Mouse (Mus musculus): ENCODE results near the gene Smarca4. TPM values are rescaled to one million over a fixed set of nuclear protein-coding genes. Genes with fewer than 3 reads are reported as not detected.

Smarca4 gene
- polyA plus RNA-seq, 1 experiment from 2014 or later = 171 TPM

DNA sequence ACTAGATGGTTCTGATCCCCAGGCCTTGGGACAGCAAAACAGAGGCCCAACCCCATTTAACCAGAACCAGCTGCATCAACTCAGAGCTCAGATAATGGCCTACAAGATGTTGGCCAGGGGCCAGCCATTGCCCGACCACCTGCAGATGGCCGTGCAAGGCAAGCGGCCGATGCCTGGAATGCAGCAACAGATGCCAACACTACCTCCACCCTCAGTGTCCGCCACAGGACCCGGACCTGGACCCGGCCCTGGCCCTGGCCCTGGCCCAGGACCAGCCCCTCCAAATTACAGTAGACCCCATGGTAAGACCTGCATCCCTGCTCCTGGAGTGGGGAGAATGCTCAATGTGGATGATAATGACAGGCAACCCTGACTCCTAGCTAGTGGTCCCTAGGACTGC lies 19.7 kb downstream of the Smarca4 start:
- DNase-seq (ENCODE audit: low spot score) = no peak
- 92% methylated on average over 7 of the region's 7 CpGs for WGBS
- Histone ChIP-seq H3K36me3 (peaks cover 97% of the 10 kb centered on the region), H3K27me3 (ENCODE audit: low read depth, poor library complexity, severe bottlenecking) (no peaks in the 10 kb centered on the region), H3K27ac (no peak overlapping the region), H3K9me3 (replicated peaks) (no peaks in the 10 kb centered on the region), H3K4me1 (no peaks in the 10 kb centered on the region), H3K4me3 (no peak overlapping the region)

DNA sequence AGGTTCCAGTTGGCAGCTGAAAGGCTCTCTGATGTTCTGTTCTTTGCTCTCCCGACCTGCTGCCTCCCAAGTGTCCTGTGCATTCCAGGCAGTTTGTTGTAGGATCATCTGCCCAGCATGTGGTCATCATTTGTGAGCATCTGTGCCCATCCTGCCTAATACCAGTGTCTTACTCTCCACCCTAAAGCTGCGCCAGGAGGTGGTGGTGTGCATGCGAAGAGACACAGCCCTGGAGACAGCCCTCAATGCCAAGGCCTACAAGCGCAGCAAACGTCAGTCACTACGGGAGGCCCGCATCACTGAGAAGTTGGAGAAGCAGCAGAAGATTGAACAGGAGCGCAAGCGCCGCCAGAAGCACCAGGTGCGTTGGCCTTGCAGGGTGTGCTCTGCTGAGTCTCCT lies 23.1 kb downstream of the Smarca4 start:
- DNase-seq (ENCODE audit: low spot score) = no peak
- H3K27me3 ChIP-seq (ENCODE audit: low read depth, poor library complexity, severe bottlenecking) = no peaks in the 10 kb centered on the region
- no peak overlapping the region for H3K4me3 ChIP-seq
- H3K27ac ChIP-seq = no peak overlapping the region
- H3K36me3 ChIP-seq = peaks cover 100% of the 10 kb centered on the region
- no peaks in the 10 kb centered on the region for H3K9me3 ChIP-seq (replicated peaks)
- WGBS = 96% methylated on average over 11 of the region's 11 CpGs
- H3K4me1 ChIP-seq = no peaks in the 10 kb centered on the region

DNA sequence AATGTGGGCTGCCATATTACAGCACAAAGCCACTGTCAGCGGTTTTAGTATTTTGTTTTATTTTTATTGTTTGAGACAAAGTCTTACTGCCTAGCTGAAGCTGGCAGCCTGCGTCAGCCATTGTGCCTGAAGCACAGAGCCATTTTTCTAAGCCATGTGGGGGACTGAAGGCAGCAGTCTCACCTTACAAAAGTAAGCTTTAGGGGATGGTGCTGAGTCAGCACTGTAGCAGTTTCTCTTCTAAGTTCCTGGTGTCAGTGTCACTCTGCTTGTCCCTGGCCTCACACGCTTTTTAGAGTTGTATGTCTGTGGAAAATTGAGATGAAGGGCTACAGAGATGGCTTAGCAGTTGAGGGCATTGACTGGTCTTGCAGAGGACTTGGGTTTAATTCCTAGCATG lies 30.4 kb downstream of the Smarca4 start:
- Histone ChIP-seq H3K27ac (no peak overlapping the region), H3K9me3 (replicated peaks) (no peaks in the 10 kb centered on the region), H3K4me3 (no peak overlapping the region), H3K27me3 (ENCODE audit: low read depth, poor library complexity, severe bottlenecking) (no peaks in the 10 kb centered on the region), H3K36me3 (peaks cover 98% of the 10 kb centered on the region), H3K4me1 (no peaks in the 10 kb centered on the region)
- WGBS = 94% methylated on average over 3 of the region's 3 CpGs
- no peak for DNase-seq (ENCODE audit: low spot score)

DNA sequence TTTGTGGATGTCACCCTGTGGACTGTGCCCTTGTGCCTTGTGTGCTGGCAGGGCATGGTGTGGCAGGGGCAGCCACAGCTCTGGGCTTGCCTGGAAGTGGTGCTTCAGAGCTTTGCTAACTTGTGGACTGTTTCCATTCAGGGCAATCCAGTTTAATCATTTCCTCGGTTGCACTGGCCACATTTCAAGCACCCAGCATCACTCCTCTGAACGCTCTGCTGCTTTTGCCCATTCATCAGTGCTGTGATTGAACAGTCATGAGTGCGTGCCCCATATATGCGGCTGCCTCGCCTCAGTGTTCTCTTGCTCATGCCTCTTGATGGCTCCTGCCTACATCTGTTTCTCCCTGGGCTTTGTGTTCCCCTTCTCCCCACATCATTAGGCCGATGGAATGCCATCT lies 31.8 kb downstream of the Smarca4 start:
- peaks cover 98% of the 10 kb centered on the region for H3K36me3 ChIP-seq
- no peak overlapping the region for H3K27ac ChIP-seq
- no peak overlapping the region for H3K4me3 ChIP-seq
- H3K4me1 ChIP-seq = no peaks in the 10 kb centered on the region
- 95% methylated on average over 6 of the region's 6 CpGs for WGBS
- no peak for DNase-seq (ENCODE audit: low spot score)
- no peaks in the 10 kb centered on the region for H3K27me3 ChIP-seq (ENCODE audit: low read depth, poor library complexity, severe bottlenecking)
- H3K9me3 ChIP-seq (replicated peaks) = no peaks in the 10 kb centered on the region

DNA sequence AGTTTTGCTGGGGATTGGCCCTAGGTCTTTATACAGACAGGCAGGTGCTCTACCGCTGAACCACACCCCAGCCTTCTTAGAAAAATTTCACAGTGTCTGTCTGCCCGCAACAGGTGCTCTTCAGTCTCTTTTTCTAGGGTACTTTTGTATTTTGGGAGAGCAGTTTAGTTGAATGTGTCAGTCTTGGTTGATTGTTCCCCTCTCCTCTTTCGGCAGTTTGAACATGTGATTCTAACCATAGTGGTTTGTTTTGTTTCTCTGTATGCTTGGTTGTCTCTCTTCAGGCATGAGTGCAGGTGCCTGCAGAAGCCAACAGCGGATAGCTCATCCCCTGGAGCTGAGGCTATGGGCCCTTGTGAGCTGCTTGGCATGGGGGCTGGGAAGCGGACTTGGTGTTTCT lies 36.3 kb downstream of the Smarca4 start:
- no peaks in the 10 kb centered on the region for H3K4me1 ChIP-seq
- H3K4me3 ChIP-seq = no peak overlapping the region
- H3K27ac ChIP-seq = no peak overlapping the region
- over 99% methylated on average over 5 of the region's 5 CpGs for WGBS
- H3K27me3 ChIP-seq (ENCODE audit: low read depth, poor library complexity, severe bottlenecking) = no peaks in the 10 kb centered on the region
- no peak for DNase-seq (ENCODE audit: low spot score)
- no peaks in the 10 kb centered on the region for H3K9me3 ChIP-seq (replicated peaks)
- peaks cover 99% of the 10 kb centered on the region for H3K36me3 ChIP-seq

DNA sequence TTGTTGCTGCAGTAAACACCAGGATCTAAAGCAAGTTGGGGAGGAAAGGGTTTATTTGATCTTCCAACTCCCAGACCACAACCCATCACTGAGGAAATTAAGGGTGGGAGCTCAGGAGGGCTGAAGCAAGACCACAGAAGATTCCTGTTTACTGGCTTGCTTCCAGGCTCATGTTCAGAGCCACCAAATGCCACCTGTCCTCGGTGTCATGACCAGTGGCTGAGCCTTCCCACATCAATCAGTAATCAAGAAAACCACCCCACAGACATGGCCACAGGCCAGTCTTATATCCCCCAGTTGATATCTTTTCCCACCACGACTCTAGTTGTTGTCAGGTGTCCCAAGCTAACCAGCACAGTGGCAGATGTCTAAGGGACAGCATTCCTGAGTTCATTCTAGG lies 37.3 kb downstream of the Smarca4 start:
- Histone ChIP-seq H3K27me3 (ENCODE audit: low read depth, poor library complexity, severe bottlenecking) (no peaks in the 10 kb centered on the region), H3K4me1 (no peaks in the 10 kb centered on the region), H3K36me3 (peaks cover 99% of the 10 kb centered on the region), H3K27ac (no peak overlapping the region), H3K9me3 (replicated peaks) (no peaks in the 10 kb centered on the region), H3K4me3 (no peak overlapping the region)
- no peak for DNase-seq (ENCODE audit: low spot score)
- 92% methylated on average over 2 of the region's 2 CpGs for WGBS

DNA sequence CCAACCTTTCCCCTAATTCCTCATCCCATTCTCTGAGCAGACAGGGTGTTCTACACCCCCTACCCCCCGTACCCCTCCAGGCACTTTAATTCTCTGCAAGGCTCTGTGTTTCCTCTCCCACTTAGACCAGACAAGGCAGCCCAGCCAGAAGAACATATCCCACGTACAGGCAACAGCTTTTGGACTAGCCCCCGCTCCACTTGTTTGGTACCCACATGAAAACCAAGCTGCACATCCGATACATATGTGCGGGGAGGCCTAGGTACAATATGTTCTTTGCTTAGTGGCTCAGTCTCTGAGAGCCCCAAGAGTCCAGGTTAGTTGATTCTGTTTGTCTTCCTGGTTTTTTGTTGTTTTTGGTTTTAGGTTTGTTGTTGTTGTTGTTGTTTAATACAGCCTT lies 46.1 kb downstream of the Smarca4 start:
- H3K4me1 ChIP-seq = no peaks in the 10 kb centered on the region
- H3K4me3 ChIP-seq = no peak overlapping the region
- peaks cover 100% of the 10 kb centered on the region for H3K36me3 ChIP-seq
- H3K9me3 ChIP-seq (replicated peaks) = no peaks in the 10 kb centered on the region
- H3K27me3 ChIP-seq (ENCODE audit: low read depth, poor library complexity, severe bottlenecking) = no peaks in the 10 kb centered on the region
- DNase-seq (ENCODE audit: low spot score) = no peak
- 94% methylated on average over 5 of the region's 5 CpGs for WGBS
- no peak overlapping the region for H3K27ac ChIP-seq

DNA sequence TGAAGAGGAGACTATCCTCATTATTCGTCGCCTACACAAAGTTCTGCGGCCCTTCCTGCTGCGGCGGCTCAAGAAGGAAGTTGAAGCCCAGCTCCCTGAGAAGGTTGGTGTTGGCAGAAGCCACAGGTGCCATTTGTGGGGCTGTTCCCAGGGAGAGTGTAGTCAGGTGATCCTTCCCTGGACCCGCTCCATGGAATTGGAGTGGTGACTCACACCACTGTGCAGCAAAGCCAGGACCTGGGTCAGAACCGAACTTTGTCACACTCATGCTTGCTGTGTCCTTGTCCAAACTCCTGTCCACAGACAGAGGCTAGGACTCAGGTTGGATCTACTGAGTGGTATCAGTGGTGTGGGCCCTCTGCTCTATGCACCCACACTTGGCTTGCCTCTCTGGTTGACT lies 53.0 kb downstream of the Smarca4 start:
- H3K36me3 ChIP-seq = peaks cover 100% of the 10 kb centered on the region
- no peaks in the 10 kb centered on the region for H3K4me1 ChIP-seq
- no peak overlapping the region for H3K4me3 ChIP-seq
- WGBS = 95% methylated on average over 7 of the region's 7 CpGs
- DNase-seq (ENCODE audit: low spot score) = no peak
- no peaks in the 10 kb centered on the region for H3K27me3 ChIP-seq (ENCODE audit: low read depth, poor library complexity, severe bottlenecking)
- H3K9me3 ChIP-seq (replicated peaks) = no peaks in the 10 kb centered on the region
- H3K27ac ChIP-seq = no peak overlapping the region

DNA sequence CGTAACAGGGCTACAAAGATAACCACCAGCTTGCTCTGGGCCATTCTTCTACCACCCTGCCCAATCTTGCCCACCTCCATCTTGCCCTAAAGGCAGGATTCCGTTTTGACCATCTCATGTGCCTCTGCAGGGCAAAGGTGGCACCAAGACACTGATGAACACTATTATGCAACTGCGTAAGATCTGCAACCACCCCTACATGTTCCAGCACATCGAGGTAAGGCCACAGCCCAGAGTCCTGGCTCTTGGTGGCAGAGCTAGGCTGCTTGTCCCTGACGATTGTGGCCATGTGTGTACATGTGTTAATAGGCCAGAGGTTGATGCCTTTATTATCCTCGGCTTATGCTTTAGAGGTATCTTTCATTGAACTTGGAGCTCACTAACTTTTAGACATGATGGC lies 54.4 kb downstream of the Smarca4 start:
- no peaks in the 10 kb centered on the region for H3K27me3 ChIP-seq (ENCODE audit: low read depth, poor library complexity, severe bottlenecking)
- no peak overlapping the region for H3K4me3 ChIP-seq
- WGBS = 95% methylated on average over 6 of the region's 6 CpGs
- DNase-seq (ENCODE audit: low spot score) = no peak
- no peaks in the 10 kb centered on the region for H3K9me3 ChIP-seq (replicated peaks)
- H3K36me3 ChIP-seq = peaks cover 100% of the 10 kb centered on the region
- no peak overlapping the region for H3K27ac ChIP-seq
- no peaks in the 10 kb centered on the region for H3K4me1 ChIP-seq

DNA sequence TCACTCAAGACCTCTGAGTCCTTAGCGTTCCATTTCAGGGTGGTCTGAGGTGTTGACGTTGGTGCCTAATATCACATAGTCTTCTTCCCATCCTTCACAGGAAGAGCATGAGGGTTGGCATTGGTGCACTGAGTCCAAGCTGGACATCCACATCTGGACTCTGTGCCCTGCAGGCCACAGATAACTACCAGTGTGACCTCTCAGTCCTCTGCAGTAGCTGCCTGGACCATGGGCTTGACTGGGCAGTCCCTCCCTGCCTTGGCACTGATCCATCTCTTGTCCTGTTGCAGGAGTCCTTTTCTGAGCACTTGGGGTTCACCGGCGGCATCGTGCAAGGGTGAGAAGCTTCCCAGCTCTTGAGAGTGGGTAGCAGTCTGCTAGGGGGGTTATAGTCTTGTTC lies 55.8 kb downstream of the Smarca4 start:
- H3K4me3 ChIP-seq = no peak overlapping the region
- WGBS = 96% methylated on average over 5 of the region's 5 CpGs
- H3K27me3 ChIP-seq (ENCODE audit: low read depth, poor library complexity, severe bottlenecking) = no peaks in the 10 kb centered on the region
- no peak for DNase-seq (ENCODE audit: low spot score)
- peaks cover 100% of the 10 kb centered on the region for H3K36me3 ChIP-seq
- H3K9me3 ChIP-seq (replicated peaks) = no peaks in the 10 kb centered on the region
- no peaks in the 10 kb centered on the region for H3K4me1 ChIP-seq
- no peak overlapping the region for H3K27ac ChIP-seq

DNA sequence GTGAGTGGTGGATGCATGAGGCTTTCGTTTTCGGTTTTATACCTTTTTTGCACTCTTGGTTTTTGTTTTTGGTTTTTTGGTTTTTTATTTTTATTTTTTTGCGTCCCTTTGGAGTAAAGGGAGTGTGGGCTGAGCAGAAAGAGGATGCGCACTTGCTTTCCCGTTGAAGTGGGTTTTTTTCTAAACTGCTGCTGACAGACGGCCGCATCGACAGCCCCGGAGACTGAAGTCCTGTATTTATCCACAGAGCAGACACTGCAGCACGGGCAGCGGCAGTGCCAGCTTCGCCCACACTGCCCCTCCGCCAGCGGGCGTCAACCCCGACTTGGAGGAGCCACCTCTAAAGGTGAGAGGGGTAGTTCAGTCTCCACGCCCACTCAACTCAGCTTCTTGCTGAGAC lies 61.7 kb downstream of the Smarca4 start:
- Histone ChIP-seq H3K27ac (no peak overlapping the region), H3K27me3 (ENCODE audit: low read depth, poor library complexity, severe bottlenecking) (no peaks in the 10 kb centered on the region), H3K9me3 (replicated peaks) (no peaks in the 10 kb centered on the region), H3K4me3 (no peak overlapping the region), H3K4me1 (no peaks in the 10 kb centered on the region), H3K36me3 (peaks cover 98% of the 10 kb centered on the region)
- DNase-seq (ENCODE audit: low spot score) = no peak
- 97% methylated on average over 17 of the region's 17 CpGs for WGBS

DNA sequence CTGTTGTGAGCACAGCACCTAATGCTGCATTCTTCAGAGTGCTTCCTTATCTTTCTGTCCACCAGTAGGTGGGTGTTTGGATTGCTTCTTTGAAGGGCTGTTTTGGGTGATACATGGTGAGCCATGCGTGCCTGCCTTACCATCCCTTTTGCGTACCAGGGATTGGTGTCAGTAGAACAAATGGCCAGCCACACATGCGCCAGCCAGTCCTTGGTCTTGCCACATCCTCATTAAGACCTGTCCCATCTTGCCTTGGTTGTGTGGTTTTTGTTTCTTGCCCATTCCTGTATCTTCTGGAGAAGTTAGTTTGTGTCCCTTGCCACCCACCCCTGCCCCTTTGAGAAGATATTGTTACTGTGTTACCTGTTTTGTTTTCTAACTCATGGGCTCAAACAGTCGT lies 64.5 kb downstream of the Smarca4 start:
- 93% methylated on average over 4 of the region's 4 CpGs for WGBS
- Histone ChIP-seq H3K4me3 (no peak overlapping the region), H3K27ac (no peak overlapping the region), H3K27me3 (ENCODE audit: low read depth, poor library complexity, severe bottlenecking) (no peaks in the 10 kb centered on the region), H3K36me3 (peaks cover 98% of the 10 kb centered on the region), H3K4me1 (no peaks in the 10 kb centered on the region), H3K9me3 (replicated peaks) (no peaks in the 10 kb centered on the region)
- no peak for DNase-seq (ENCODE audit: low spot score)

DNA sequence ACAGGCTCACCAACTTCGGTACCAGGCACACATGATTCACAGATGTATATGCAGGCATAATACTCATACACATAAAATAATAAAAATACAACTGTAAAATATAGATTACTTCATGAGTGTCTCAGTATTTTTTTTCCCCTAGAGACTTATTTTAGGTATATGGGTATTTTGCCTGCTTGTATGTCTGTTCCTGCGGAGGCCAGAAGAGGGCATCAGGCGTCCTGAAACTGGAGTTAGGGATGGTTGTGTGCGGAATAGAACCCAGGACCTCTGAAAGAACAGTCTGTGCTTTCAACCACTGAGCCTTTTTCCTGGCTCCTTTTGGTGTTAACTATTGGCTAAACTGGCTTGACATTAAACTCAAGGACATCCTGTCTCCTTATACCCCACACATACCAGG lies 66.9 kb downstream of the Smarca4 start:
- peaks cover 98% of the 10 kb centered on the region for H3K36me3 ChIP-seq
- no peak for DNase-seq (ENCODE audit: low spot score)
- H3K9me3 ChIP-seq (replicated peaks) = no peaks in the 10 kb centered on the region
- 87% methylated on average over 4 of the region's 4 CpGs for WGBS
- no peaks in the 10 kb centered on the region for H3K27me3 ChIP-seq (ENCODE audit: low read depth, poor library complexity, severe bottlenecking)
- no peaks in the 10 kb centered on the region for H3K4me1 ChIP-seq
- no peak overlapping the region for H3K27ac ChIP-seq
- H3K4me3 ChIP-seq = no peak overlapping the region

DNA sequence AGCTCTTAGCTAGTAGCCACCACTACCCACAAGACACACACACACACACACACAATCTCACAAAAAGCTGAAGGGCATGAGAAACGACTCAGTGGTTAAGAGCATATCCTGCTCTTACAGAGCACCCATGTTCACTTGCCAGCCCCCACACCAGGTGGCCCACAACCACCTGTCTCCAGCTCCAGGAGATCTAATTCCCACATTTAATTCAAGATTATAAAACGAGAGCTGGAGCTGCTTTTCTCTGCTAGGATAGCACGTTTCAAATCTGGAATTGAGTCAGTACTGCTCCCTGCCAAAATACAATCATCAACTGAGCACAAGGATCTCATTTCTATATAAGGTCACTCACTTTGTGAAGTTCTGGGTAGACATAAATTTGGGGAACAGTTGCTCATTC lies 67.9 kb downstream of the Smarca4 start:
- H3K36me3 ChIP-seq = peaks cover 98% of the 10 kb centered on the region
- WGBS = 84% methylated on average over 3 of the region's 3 CpGs

More for the DNA sequence above, 67.9 kb downstream of the Smarca4 start:
- no peaks in the 10 kb centered on the region for H3K27me3 ChIP-seq (ENCODE audit: low read depth, poor library complexity, severe bottlenecking)
- no peak overlapping the region for H3K4me3 ChIP-seq
- no peaks in the 10 kb centered on the region for H3K9me3 ChIP-seq (replicated peaks)
- H3K27ac ChIP-seq = no peak overlapping the region
- no peak for DNase-seq (ENCODE audit: low spot score)
- H3K4me1 ChIP-seq = no peaks in the 10 kb centered on the region

Data from limb, embryonic 10.5 days (tissue).